Mouse (Mus musculus) frontal cortex, postnatal 10 days (tissue): Measurements from ENCODE around the gene Siglec1.
A peak's percentile ranks its signal among the peaks of the same experiment; 100 is the strongest.
"Not testable (repeated sequence)": the region's sequence is repeated elsewhere in the genome, so short reads cannot be mapped to it uniquely, and the experiment has no call there.

Experiments used
- DNase-seq, 2 experiments: peaks; one replicate each; pipeline ENCODE4 v3.0.0; 2022; ENCODE audit warnings: low spot score in 2 of 2, mixed read lengths in 1 of 2

Siglec1 gene

GRCm38 (mm10) chr2:131052862-131053418 lies 33.6 kb downstream of the Siglec1 start:
- no peak for DNase-seq

- no peak for DNase-seq
These were observed 34.5 kb downstream of the Siglec1 start for GRCm38 (mm10) chr2:131052043-131052442.

GRCm38 (mm10) chr2:131046025-131046424 lies 40.5 kb downstream of the Siglec1 start:
- DNase-seq: no peak

DNA sequence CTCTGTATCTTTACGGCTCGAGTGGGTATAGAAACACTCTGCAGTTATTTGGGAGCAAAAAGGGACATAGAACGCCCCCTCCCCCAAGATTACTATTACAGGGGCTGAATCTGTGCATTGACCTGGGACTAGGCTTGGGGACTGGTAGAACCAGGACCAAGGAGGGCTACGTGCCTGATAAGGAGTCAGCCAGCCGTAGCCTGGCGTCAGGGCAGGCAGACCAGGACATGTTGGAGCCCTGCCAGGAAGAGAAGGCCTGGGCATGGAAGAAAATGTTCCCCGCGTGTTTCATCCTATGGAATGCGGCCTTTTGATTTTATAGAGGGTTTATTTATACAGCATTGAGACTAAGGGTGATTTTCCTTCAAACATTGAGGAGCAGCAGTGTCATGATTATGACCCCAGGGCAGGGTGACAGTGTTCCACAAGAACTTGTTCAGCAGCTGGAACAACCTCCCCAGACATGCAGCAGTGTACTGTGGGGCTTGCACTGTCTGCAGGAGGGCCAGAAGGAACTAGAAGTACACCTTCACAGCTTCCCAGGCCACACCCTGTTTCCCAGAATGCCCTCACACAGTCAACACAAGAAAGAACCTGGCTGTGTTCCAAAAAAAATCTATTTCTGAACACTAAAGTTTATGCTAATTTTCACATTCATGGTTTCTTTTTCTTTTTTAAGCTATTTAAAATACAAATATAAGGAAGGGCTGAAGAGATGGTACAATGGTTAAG lies 41.4 kb downstream of the Siglec1 start:
- no peak for DNase-seq

- DNase-seq: no peak
These were observed 42.2 kb downstream of the Siglec1 start for GRCm38 (mm10) chr2:131044354-131044852.

DNA sequence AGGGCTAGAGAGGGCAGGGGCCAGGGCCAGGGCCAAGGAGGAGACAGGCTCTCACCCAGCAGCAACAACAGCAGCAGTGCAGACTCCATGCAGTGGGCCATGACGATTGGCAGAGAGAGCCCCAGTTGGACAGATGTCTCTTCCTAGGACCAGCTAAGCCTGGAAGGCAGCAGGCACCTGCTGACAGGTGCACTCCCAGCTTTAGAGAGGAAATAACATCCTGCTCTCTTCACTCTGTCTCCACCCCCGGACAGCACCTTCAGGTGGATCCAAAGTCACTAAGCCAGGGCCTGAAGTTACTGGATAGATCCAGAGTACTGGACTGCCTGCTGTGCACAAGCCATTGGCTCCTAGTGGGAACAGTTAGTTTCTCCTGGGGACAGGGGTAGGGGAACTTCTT lies 43.6 kb downstream of the Siglec1 start, which contains the start of gene Gfra4:
TSS of gene Gfra4 (minus strand) at position 101 of the 400 bp plus-strand sequence.
- no peak for DNase-seq

- DNase-seq: peak; percentile 62 to 79
These were observed 45.4 kb downstream of the Siglec1 start for GRCm38 (mm10) chr2:131040854-131041825.

DNA sequence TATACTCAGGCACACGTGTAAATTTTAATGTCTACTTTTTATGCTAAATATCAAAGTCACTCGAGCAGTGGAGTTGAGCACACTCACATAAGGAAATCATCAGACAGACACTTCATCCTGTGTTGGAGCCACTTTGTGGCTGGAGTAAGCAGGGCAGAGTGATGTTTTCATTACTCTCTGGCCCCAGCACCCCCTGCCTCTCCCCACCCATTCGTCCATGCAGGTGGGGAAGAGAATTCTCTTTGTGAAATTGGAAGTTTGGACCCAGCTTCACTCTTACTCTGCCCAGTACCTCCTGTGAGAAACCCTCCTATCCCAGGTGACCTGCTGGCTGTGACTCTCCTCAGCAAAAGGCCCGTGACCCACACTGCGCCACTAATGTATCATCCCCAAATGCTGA lies 47.9 kb downstream of the Siglec1 start:
- DNase-seq: no peak

DNA sequence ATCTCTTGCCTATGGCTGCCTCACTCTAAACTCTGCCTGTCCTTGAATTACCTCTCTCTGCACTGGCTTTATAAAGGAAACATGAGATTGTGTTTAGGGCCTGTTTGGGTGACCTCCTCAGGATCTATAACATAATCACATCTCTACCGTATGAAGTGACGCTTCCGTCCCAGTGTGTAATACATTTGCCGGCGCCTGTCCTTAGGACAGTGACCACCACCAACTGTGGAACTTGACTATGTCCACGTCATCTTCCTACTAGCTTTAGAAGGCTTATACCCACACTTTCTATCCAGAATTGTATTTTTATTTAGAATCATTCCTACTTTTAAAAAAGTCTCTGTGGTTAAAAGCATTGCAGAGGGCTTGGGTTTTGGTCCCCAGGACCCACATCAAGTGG lies 48.4 kb downstream of the Siglec1 start:
- DNase-seq: no peak

- no peak for DNase-seq
These were observed 49.2 kb downstream of the Siglec1 start for GRCm38 (mm10) chr2:131037226-131037990.

DNA sequence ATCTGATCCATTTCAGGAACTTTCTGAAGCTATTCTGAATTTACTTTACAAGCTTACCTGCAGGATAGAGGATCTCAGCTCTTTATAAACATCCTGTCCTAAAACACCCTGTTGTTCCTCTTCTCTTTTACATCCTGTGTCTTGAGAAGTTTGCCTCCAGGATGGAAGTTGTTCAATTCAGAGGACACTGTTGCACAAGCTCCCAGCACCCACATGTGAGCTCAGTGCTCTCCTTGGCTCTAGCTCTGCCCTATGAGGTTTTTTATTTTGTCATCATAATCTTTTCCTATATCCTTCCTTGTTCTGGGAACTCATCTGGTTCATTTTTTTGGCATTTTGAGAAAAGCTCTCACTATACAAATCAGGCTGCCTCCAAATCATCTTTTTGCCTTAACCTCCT lies 49.8 kb downstream of the Siglec1 start:
- no peak for DNase-seq

DNA sequence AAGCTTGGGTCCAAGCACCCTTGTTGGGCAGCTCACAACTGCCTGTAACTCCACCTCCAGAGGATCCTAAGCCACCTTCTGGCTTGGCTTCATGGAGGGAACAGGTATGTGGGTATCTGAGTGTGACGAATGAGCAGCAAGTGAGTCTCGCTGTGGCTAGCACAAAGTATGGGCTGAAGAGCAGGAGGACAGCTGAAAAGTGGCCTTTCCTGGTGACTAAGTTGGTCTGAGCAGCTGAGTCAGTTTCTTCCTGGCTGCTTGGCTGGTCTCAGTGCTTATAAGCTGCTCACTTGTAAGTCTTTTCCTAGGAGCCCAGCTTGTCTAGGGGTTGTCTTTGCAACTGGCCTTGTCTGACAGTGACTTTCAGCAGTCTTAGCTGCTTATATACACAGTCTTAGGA lies 50.2 kb downstream of the Siglec1 start:
- no peak for DNase-seq

- DNase-seq: not testable (repeated sequence)
These were observed 55.2 kb downstream of the Siglec1 start for GRCm38 (mm10) chr2:131031406-131031805.

GRCm38 (mm10) chr2:131030998-131031397 lies 55.6 kb downstream of the Siglec1 start:
- no peak for DNase-seq

DNA sequence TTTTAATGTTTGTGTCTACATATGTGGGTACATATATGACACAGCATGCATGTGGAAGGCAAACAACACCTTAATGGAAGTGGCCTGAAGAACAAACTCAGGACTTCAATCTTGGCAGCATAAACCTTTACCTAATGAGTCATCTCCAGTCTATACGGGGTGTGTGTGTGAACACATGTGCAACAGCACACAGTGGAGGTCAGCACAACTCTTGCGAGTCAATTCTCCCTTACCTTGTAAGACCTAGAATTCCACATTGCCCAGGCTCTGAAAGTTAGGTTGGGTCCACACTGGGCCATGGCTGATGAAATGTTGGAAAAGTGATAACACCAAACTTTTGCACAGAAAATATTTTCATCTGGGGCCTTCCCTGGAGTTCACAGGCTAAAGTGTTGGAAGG lies 56.0 kb downstream of the Siglec1 start:
- DNase-seq: no peak

- no peak for DNase-seq
These were observed 57.3 kb downstream of the Siglec1 start for GRCm38 (mm10) chr2:131029065-131029935.

GRCm38 (mm10) chr2:131026941-131027340 lies 59.6 kb downstream of the Siglec1 start:
- DNase-seq: no peak

- no peak for DNase-seq
These were observed 61.3 kb downstream of the Siglec1 start for GRCm38 (mm10) chr2:131025230-131025629.
